Mouse (Mus musculus) v-Abl transformed pro-B cells (cell line): ENCODE measurements around the gene Gm20388.

Experiments used
- in situ Hi-C, 2 experiments: fragments of 400-800 bp; cut with MboI; formaldehyde crosslinking; loops; one replicate each; pipeline ENCODE4 v1.15.1; 2025; ENCODE audit not compliant: unreplicated experiment in 2 of 2

Gm20388 gene

DNA sequence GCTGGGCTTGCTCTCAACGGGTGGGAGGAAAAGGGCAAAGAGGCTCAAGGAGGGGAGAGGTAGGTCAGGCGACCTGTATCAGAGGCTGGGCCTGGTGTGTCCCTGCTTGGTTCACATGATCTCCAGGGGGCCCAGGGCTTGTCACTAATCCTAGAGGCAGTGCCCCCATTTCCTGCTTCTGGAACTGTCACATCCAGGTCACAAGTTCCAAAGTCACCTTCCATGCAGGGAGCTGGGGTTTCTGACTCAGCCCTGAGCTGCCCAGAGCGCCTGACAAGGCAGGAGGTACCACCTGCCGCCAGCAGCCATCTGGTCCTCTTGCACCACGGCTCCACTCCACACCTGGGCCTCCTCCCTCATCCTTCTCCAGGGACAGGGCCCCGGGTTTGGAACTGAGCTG, 473.1 kb downstream of the Gm20388 start:
- in situ Hi-C loops = no loop called here

DNA sequence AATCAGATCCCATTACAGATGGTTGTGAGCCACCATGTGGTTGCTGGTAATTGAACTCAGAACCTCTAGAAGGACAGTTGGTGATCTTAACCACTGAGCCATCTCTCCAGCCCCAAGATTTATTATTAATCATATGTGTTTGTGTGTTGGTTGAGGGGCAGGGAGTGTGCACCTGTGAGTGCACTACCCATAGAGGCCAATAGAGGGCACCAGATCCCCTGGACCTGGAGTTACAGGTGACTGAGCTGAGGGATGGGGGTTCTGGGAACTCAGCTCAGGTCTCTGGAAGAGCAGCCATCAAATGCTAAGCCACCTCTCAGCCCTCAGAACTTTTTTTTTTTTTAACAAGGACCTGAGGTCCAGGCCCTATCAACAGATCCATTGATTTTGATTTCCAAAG, 474.1 kb downstream of the Gm20388 start:
- in situ Hi-C loops = no loop called here

DNA sequence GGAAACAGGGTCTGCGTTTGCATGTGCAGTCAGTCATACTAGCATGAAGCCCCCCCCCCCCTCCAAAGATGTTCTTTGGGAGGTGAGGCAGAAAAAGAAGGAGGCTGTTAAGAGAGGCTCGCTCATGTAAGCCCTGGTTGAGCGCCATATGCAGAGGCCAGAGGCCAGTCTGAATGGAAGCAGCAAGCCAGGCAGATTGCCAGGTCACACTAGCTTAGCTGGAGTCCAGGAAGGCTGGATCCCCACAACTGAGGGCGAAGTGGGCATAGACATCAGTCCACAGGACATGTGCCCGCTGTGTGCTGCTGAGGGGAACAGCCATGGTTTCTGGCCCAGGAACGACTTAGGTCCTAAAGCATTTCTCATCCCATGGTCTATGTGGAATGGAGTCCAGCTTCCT, 477.6 kb downstream of the Gm20388 start:
- in situ Hi-C loops = no loop called here

GRCm38 (mm10) chr8:120390598-120390997, 480.0 kb downstream of the Gm20388 start:
- in situ Hi-C loops = no loop called here

GRCm38 (mm10) chr8:120391856-120392255, 481.2 kb downstream of the Gm20388 start:
- in situ Hi-C loops = no loop called here

DNA sequence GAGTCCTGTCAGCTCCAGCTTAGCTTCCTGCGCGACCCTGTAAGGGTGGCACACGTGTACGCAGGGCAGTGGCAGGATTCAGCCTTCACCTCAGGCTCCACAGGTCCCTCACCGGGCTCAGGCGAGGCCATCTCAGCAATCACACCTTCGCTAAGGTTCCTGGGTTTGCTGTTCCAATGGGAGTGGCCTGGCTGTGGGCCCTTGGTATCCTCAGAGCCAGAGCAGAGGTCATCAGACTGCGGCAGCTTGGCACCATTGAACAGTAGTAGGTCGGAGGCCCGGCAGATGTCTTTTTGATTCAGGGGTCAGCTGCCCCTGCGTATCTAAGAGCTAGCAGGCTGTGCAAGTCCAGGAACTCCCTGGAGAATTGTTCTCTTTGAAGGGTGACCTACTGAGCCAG, 482.4 kb downstream of the Gm20388 start:
- in situ Hi-C loops = no loop called here

DNA sequence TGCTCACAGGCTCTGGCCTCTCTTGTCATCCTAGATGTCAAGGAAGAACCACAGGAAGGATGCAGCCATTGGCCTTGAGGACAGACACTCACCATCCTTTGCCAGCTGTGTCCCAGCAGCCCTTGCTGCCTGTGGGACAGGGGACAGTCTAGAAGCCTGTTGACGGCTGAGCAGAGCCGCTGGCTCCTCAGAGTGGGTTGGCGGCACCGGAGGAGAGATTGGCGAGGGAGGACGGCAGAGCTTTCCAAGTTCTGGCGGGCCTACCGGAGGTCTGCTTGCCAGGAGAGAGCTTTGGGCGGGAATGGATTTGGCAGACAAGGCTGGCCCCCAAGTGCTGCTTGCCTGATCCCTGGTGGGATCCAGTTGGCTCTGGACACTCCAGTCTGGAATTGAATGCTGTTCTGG, 483.2 kb downstream of the Gm20388 start:
- in situ Hi-C loops = no loop called here

GRCm38 (mm10) chr8:120395892-120396291, 485.3 kb downstream of the Gm20388 start:
- in situ Hi-C loops = no loop called here

GRCm38 (mm10) chr8:120396756-120397155, 486.1 kb downstream of the Gm20388 start:
- in situ Hi-C loops = no loop called here

DNA sequence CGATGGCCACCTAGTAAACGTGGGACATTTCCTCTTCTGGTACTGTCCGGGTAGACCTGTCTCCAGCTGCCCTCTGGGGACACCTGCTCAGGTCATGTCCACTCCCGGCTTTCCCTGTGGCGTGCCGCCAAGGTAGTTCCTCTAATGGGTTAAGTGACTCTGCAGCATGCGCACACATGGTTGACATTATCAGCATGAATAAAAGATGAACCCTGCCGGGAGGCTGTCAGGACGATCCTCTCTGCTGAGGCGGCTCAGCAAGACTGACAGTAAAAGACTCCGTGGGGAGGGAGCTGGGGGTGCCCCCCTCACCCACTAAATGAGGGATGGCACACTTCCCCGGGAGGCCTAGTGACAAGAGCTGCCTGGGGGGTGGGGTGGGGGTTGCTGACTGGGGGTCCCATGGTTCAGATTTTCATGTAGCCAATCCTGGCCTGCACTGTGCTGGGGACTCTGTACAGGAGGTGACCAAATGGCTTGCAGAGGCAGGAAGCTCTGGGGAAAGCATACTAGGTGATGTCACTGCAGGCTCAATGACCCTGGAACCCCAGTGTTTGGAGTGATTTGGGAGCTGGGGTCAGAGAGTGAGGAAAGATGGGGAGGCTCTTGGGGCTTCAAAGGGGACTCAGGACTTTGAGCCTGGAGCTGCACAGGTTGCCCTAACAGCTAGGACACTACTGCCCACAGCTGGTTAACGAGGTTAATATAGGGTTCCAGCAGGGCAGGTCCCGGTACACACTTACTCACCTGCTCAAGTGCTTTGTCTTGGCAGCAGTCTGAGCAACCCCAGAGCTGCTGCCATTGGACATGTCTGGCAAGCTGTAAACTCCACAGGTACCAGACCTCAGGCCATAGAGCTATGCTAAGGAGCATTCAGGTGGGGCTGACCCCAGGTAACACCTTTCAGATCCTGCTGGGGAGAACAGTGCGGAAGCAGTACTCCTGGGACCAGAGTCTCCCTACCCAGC, 487.1 kb downstream of the Gm20388 start:
- in situ Hi-C loops = no loop called here

DNA sequence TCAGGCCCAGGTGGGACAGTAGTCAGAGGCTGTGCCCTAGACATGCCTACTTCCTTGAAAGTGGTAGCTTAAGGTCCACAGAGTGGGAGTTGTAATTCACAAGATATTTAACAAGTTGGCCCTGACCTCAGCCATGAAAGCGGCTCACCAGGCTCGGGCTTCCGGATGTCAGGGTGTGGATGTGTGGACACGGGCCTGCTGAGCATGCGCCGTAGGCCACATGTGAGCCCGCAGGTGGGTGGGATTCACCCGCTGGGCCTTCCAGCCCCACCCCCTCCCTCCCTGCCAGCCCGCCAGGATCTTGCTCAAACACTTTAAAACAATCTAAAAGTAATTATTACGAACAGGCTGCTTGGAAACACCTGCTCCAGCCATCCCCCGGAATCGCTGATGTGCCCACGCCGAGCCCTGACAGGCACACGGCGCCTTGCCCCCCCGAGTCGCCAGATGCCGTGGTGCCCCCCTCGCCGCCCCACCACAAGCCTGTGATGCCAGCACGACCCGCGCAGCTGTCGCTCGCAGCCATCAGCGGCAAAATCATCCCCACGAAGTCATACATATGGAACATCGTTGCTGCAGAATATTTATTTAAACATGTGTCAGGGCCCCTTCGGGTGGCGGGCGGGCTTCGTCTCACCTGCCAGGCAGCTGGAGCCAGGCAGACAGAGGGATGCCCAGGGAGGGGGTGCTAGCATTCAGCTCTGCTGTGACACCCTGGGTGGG, 488.7 kb downstream of the Gm20388 start:
- in situ Hi-C loops = no loop called here

DNA sequence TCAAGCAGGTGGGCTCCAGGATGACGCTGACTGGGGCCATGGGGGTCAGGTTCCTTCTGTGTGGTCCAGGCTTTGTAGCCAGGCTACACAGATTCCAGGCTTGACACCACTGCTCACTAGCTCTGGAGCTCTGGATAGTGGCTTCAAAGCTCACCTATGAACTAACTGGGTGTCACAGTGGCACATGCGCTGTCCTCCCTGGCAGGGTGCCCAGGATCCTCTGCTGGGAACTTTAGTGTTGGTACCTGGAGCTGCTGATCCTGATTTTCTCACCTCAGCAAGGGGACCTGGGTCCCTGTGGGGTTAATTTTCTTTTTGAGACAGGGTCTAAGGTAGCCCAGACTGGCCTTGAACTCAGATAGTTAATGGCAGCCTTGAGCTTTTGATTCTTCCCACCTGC, 490.6 kb downstream of the Gm20388 start:
- in situ Hi-C loops = loop anchor here (10.0 to 25.0 kb wide), 2 partner anchors 111 to 194 kb away; no protein-coding TSS in a partner anchor

- in situ Hi-C loops = loop anchor here (10.0 to 25.0 kb wide), 2 partner anchors 111 to 193 kb away; no protein-coding TSS in a partner anchor
Observed at GRCm38 (mm10) chr8:120401712-120402111, 491.1 kb downstream of the Gm20388 start.

GRCm38 (mm10) chr8:120403606-120404269, 493.1 kb downstream of the Gm20388 start:
- in situ Hi-C loops = loop anchor here (10.0 to 25.0 kb wide), 2 partner anchors 109 to 191 kb away; no protein-coding TSS in a partner anchor

DNA sequence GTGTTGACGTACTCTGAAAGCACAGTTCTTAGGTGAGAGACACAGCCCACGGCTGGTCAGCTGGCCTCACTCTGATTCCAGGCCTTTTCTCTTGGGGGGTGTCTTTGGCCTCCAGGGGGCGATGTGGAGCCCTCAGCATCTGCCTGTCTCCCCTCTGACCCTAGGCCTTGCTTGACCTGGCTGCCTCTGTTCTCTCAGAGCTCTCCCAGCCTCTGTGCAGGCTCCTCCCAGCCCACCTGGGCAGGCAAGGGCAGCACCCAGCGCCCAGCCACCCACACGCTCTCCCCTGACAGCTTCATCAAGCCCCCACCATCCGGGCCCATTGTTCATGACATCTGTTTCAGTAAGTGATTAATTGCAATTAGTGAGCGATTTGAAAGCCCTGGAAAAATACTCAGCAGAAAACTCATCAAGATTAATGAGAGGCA, 494.0 kb downstream of the Gm20388 start:
- in situ Hi-C loops = loop anchor here (10.0 to 25.0 kb wide), 2 partner anchors 108 to 190 kb away; no protein-coding TSS in a partner anchor

GRCm38 (mm10) chr8:120406008-120406632, 495.5 kb downstream of the Gm20388 start:
- in situ Hi-C loops = loop anchor here (10.0 to 25.0 kb wide), 2 partner anchors 106 to 189 kb away; no protein-coding TSS in a partner anchor

GRCm38 (mm10) chr8:120407701-120408240, 497.1 kb downstream of the Gm20388 start:
- in situ Hi-C loops = loop anchor here (10.0 to 25.0 kb wide), 2 partner anchors 105 to 187 kb away; no protein-coding TSS in a partner anchor

- in situ Hi-C loops = loop anchor here (10.0 to 25.0 kb wide), 2 partner anchors 104 to 186 kb away; no protein-coding TSS in a partner anchor
Observed at GRCm38 (mm10) chr8:120408241-120409215, 497.9 kb downstream of the Gm20388 start.
